Mouse (Mus musculus) bone marrow, adult 2 months (tissue): Measurements from ENCODE around the gene Abhd15. TPM values are rescaled to one million over a fixed set of nuclear protein-coding genes. Genes with fewer than 3 reads are reported as not detected.
A peak's percentile ranks its signal among the peaks of the same experiment; 100 is the strongest.

Experiments
- H3K27ac ChIP-seq: fragments of 200-500 bp; 2 replicates; pipeline ENCODE4 v1.5.1; 2012; ENCODE audit warnings: low read depth, mild to moderate bottlenecking, control low read depth, inconsistent platforms, low read length; ENCODE audit not compliant: control insufficient read depth, poor library complexity, insufficient read depth
- H3K4me1 ChIP-seq: fragments of 200-500 bp; 2 replicates; pipeline ENCODE4 v1.6.1; 2011; ENCODE audit warnings: low read length; ENCODE audit not compliant: control insufficient read depth, insufficient read depth
- H3K4me3 ChIP-seq: fragments of 200-500 bp; replicated peaks from 2 replicates; pipeline ENCODE3; 2011; ENCODE audit warnings: mild to moderate bottlenecking, low read depth, low read length, control low read depth; ENCODE audit not compliant: control insufficient read depth
- CTCF ChIP-seq: fragments of 200-500 bp; IDR thresholded peaks from 2 replicates; pipeline ENCODE4 v1.5.1; 2011; ENCODE audit warnings: low read length, control low read depth; ENCODE audit not compliant: control insufficient read depth, insufficient read depth
- POLR2A ChIP-seq: fragments of 200-500 bp; IDR thresholded peaks from 2 replicates; pipeline ENCODE4 v1.6.1; 2011; ENCODE audit warnings: low read depth, mild to moderate bottlenecking, control low read depth, low read length, borderline replicate concordance; ENCODE audit not compliant: control insufficient read depth
- WGBS: fragments of 180-500 bp; shearing (Covaris S2); methylation state at CpG from one replicate; pipeline ENCODE4 v1.1.7; 2018; 5-methylcytosine and 5-hydroxymethylcytosine counted together
- polyA plus RNA-seq: library from polyadenylated mRNA; stranded (reverse); fragments of >200 nt; gene quantifications from 2 replicates; pipeline ENCODE4 v1.2.4, GENCODE M21; 2011; ENCODE audit warnings: low replicate concordance; ENCODE audit not compliant: missing spikeins, insufficient read depth, insufficient read length

Gene Abhd15
- polyA plus RNA-seq, 1 experiment: 5.6 TPM

DNA sequence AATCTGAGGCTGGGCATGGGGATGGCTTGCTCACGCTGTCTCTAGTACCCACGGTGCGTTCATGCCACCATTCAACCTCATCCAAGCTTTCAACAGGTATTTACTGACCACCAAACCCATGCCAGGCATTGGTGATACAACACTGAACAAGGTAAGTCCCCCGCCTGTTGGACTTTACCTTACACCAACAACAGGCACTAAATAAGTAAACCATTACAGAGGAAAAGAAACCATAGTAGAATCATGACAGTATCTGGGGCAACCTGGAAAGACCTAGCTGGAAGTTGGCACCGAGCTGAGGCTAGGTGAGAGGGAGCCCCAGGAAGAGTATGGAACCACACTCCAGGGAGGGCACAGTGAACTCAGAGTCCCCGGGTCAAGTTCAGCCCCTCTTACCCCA, 38.0 kb upstream of the Abhd15 start:
- 86% methylated on average over 6 of the region's 6 CpGs for WGBS
- H3K27ac ChIP-seq: no peak overlapping the region

DNA sequence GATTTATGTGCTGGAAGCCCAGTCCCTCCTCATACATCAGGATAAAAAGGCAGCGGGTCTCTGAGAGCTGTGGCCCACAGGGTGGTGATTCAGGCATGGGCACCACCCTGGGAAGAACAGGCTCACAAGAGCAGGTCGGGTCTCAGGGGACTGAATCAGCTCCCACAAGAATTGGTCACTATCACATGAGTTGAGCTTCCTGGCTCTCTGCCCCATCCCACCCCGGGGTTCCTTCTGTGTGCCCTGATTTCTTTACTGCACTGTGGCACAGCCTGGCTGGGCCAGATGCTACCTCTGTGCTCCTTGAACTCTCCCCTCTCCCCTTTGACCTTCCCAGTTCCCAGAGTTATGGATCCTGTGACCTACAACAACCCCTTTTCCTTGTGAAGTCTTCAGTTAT, 31.9 kb upstream of the Abhd15 start:
- 44% methylated on average over 3 of the region's 3 CpGs for WGBS
- H3K4me1 ChIP-seq: peaks cover 3% of the 10 kb centered on the region
- TF ChIP-seq CTCF (no peak), POLR2A (no peak)
- H3K27ac ChIP-seq: no peak overlapping the region
- no peak overlapping the region for H3K4me3 ChIP-seq

More for the DNA sequence above, 38.0 kb upstream of the Abhd15 start:
- no peak for TF ChIP-seq CTCF
- TF ChIP-seq POLR2A: no peak
- H3K4me3 ChIP-seq: no peak overlapping the region
- H3K4me1 ChIP-seq: no peaks in the 10 kb centered on the region

DNA sequence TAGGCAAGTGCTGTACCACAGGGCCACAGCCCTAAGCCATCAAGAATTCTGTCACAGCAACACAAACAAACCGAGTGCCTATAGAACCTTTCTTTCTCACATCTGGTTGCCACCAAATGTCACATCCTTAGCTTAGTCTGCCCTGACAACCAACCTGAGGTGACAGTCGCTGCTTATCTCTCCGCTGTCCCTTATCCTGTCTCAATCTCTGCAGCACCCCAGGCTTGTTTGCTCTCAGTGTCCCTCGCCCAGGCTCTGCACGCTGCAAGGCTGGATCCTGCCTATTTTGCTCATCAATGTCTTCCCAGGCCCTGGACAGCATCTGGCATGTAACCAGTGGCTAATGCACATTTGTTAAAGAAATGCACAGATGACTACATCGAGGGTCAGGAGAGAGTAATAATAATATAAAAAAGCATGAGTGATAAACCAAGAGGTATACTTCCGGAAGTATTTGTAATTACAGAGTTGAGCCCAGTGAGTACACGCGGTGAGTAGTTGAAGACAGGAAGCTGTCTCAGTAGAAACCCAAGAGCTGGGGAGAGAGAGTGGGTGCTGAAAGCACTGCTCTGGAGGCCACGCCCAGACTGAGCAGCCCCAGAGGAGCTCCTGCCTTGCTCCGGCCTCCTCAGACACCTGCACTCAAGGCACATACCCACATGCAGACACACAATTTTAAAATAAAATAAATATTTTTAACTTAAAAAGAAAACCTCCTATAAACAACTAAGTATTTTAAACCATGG, 31.2 kb upstream of the Abhd15 start:
- TF ChIP-seq CTCF: no peak
- no peak for TF ChIP-seq POLR2A
- H3K4me3 ChIP-seq: no peak overlapping the region
- 0 out of 2 replicates have a peak overlapping the region, but pooled peaks have one; percentile 33 for H3K27ac ChIP-seq
- WGBS: 40% methylated on average over 11 of the region's 11 CpGs
- H3K4me1 ChIP-seq: peaks cover 3% of the 10 kb centered on the region

DNA sequence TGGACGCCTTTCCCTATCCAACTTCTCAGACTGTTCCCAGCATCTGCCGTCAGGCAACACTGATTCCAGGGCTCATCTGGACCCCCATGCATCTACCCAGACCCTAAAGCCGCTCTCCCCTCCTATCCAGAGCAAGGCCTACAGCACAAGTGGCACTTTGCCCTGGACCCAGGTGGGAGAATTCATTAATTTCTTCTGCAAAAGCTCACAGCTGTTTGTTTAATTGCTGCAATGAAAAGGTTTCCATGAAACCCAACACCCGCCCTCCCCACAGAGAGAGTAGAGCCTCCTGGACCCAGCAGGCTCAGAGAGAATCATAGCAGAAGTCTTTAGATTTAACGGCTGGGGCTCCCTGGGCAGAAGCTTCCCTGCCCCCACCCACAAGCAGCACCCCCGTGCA, 29.7 kb upstream of the Abhd15 start:
- 82% methylated on average over 6 of the region's 6 CpGs for WGBS
- no peak for TF ChIP-seq POLR2A
- TF ChIP-seq CTCF: no peak
- Histone ChIP-seq H3K27ac (no peak overlapping the region), H3K4me1 (peaks cover 3% of the 10 kb centered on the region), H3K4me3 (no peak overlapping the region)

DNA sequence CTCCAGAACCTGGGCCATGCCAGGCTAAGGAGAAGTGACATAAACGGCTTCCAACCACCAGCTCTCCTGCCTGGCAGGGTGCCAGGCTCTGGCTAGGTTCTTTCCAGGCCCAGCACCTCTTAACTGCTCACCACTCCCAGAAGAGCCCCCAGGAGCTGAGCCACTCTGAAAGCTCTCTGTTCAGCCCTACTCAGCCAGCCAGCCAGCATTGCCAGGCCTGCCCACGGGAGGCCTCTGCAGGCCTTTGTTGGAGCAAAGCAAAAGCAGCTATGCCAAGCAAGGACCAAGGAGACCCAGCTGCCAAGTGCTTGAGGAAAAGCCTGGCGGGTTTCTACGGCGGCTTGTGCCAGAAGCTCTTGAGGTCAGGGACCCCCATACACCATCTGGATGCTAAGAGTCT, 28.1 kb upstream of the Abhd15 start:
- Histone ChIP-seq H3K4me3 (no peak overlapping the region), H3K4me1 (peaks cover 5% of the 10 kb centered on the region), H3K27ac (no peak overlapping the region)
- 56% methylated on average over 5 of the region's 5 CpGs for WGBS
- TF ChIP-seq CTCF: no peak
- TF ChIP-seq POLR2A: no peak

DNA sequence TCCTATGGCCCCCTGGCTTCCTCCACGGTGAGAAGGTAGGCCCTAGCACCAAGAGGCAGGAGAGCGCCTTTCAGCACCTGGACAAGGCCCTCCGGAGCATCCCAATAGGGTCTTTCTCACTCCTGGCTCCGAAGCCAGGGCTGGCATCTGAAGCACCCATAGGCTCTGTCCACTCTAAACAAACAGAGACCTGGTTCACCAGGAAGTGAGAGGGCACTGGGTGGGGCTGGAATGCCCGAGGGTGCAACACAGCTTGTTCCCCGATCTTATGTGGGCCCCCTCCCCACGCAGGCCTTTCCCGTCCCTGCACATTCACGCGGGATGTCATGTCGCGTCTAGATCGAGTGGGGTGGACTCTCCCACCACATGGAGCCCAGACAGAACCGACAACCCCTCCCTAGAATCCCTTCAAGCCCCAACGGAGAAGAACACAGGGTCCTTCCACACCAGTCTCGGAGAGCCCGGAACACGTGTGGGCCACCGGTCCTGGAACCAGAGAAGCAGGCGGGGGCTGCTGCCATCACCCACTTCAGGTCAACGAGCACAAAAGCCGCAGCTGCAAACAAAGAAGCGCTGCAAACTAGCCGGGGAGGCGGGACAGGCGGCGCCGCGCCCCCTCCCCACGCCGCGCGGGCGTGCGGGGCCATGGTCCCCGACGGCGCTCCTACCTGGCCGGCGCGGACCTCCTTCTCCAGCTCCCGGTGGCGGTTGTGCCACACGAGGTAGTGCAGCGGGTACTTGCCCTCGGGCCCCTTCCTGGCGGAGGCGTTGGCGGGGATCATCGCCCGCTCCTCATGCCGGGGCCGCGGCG, 25.9 kb upstream of the Abhd15 start:
- no peak overlapping the region for H3K27ac ChIP-seq
- TF ChIP-seq POLR2A (no peak), CTCF (no peak)
- peaks cover 4% of the 10 kb centered on the region; the same call in 1 of the 2 replicates for H3K4me1 ChIP-seq
- H3K4me3 ChIP-seq: peak overlapping the region; percentile 41
- WGBS: 7% methylated on average over 55 of the region's 55 CpGs

DNA sequence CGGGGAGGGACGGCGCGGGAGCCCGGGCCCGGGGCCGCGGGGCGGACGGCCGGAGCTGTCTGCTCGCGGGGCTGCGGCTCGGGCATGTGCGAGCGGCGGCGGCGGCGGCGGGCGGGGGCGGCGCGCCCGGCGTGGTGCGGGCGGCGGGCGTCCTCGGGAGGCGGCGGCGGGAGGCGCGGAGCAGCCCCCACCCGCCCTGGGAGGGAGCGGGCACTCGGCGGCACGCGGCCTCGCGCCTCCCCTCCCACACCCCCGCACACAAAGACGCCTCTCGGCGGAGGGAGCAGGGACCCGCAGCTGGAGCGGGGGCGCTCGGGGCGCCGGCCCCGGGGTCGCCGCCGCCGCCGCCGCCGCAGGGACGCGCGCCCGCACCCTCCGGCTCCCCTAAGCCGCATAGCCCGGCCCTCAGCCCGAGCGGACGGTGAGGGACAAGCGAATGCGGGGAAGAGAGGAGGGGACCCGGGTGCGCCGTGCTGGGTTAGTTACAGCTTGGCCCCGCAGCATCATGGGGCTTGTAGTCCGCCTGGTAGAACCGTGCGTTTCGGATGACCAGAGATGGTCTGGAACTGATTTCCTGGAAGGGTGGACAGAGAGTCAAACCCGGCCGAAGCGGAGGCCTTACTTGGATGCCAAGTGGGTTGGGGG, 25.2 kb upstream of the Abhd15 start, which contains the start of gene Ankrd13b:
Ankrd13b (minus strand) TSS at position 88 of the 645 bp plus-strand sequence.
- WGBS: 4% methylated on average over 66 of the region's 87 CpGs
- TF ChIP-seq CTCF (no peak), POLR2A (no peak)
- H3K27ac ChIP-seq: no peak within 1 kb of the TSS
- peaks cover 5% of the 10 kb centered on the region; the same call in 1 of the 2 replicates for H3K4me1 ChIP-seq
- H3K4me3 ChIP-seq: peak within 1 kb of the TSS; percentile 64

DNA sequence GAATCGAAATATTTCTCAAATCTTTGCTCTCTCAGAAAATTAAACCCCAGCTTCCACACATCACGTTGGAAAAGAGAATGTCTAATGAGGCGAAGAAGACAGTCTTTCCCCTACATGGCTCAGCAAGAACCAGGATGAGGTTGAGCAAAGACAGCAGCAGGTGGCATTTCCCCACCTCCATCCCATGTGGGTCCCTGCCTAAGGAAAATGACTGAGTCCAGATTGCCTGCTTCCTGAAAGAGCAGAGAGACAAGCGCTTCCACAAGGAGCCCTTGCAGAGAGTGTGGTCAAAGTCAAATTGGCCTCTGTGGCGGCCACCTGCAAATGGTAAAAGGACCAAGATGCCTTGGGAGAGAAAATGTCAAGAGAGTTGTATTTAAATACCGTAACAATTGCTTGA, 24.5 kb upstream of the Abhd15 start:
- Histone ChIP-seq H3K27ac (no peak overlapping the region), H3K4me3 (no peak overlapping the region), H3K4me1 (peaks cover 5% of the 10 kb centered on the region; the same call in 1 of the 2 replicates)
- WGBS: 67% methylated on average over 6 of the region's 6 CpGs
- TF ChIP-seq POLR2A: no peak
